Mouse (Mus musculus) telencephalon, adult 2 months (tissue): ENCODE measurements around the gene Elk3.
A peak's percentile ranks its signal among the peaks of the same experiment; 100 is the strongest.

Experiments used
- DNase-seq: peaks from one replicate; pipeline ENCODE4 v3.0.0-alpha.2; 2011; ENCODE audit warnings: low read depth, low spot score

Gene Elk3

DNA sequence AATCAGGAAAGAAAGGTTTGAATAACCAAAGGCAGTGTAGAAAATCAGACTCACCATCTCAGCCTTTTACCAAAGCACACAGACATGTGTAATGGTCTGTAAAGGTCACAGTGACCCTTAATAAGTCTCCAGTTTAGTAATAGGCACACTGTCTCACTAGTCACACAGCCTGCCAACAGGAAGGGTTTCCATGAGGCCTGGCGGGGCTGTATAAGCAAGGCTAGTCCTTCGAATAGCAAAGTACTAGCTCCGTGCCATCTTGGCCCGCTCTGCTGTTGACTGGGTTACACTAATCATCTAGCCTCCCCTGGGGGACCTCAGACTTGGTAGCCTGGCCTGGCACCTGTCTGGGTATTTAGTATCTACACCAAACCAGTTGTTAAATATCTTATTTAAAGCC, 20.6 kb upstream of the Elk3 start:
- no peak for DNase-seq

DNA sequence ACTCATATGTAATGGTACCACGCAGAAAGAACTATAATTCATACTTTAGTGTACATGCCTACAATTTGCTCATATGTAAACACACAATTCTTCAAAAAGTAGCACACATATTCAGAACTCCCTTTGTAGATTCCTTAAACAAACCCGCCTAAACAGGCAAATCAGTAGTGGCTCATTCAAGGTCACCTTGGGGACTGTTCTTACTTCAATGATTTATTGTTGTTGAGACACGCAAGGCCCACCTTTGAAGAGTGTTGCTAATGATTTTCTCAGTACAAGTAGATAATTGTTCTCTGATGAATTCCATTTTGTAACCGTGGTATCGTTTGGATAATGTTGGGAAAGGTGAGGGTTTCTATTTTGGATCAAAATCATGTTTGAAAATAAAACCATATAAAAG, 17.4 kb upstream of the Elk3 start:
- DNase-seq: no peak

DNA sequence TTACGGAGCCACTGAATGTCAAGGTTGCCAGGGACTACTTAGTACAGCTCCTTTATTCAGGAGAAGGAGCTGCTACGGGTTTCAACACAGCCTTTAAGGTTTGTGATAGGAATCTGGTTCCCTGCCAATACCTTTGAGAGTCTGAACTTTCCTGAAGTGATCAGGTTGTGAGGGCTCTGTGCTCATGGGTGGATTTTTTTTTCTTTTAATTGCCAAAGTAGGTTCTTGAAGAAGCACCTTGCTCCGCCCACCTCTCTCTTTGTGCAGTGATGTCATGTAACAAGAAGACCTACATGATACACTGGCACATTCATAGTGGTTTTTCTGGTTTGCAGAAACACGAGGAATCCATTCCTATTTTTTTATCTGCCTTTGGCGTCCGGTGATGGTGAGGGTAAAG, 16.3 kb upstream of the Elk3 start:
- DNase-seq: no peak

DNA sequence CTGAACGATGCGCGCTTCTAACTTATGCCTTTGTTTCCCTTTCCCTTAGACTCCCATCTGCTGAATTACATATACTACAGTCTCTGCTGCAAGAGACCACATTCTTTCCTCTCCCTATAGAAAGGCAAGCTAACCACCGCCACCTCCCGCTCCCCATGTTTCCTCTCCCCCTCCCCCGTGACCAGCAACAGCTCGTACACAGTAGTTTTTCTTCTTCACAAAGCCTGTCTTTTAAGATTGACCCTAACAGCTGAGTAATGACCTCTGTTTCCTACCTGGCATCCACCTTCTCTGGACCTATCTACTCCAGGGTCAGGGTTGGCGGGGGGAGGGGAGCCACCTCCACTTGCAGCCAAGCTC, 15.8 kb upstream of the Elk3 start:
- DNase-seq: no peak

DNA sequence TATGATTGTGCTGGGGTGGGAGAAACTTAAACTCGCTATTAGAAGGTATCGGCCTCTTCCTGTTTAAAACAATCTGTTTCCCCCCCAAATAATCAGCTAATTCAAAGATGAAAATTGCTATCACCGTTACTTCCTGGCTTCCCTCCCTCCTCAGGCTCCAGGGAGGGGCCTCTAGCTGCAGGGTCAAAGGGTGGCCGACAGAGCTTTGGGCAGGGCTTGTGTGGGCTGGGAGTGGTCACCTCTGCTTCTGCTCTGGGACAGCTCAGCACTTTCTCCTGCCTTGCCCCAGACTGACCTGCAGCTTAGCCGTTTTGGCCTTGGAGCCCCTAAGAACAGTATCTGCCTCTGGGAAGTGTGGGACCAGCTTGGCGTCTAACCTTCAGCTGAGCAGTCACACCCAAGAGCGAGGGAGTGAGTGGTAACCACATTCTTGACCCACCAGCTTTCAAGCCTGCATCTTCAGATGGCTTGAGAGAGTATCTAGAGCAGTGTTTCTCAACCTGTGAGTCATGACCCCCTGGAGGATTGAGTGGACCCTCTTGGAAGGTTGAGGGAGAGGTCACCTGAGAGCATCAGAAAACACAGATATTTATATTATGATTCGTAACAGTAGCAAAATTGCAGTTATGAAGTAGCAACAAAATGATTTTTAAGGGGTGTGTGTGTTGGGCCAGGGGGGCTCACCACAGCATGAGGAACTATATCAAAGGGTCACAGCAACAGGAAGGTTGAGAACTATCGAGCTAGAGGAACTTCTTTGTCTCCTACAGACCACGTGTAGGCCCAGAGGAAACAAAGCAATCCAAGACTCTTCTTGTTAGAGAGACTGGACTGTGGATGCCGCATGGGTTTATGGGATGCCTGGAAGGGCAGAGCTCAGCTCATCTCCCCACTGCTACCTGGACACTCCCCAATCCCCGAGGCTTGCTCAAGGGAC, 15.1 kb upstream of the Elk3 start:
- DNase-seq: no peak

DNA sequence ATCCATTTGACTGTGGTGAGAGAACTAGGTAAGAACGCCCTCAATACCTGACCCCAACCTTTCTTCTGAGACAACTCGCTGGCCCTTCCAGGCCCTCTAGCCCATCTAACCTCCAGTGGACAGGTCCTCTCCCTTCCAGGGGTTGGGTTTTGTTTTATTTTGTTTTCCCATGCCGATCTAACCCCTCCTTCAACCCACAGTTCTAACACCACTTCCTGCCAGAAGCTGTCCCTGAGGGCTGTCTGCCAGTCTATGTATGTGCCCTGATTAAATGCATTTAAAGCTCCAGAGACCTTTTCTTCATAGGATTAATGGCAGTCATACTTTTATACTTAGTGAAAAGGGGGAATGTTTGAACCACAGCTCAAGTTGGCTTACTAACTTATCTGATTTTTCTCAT, 14.4 kb upstream of the Elk3 start:
- DNase-seq: no peak

DNA sequence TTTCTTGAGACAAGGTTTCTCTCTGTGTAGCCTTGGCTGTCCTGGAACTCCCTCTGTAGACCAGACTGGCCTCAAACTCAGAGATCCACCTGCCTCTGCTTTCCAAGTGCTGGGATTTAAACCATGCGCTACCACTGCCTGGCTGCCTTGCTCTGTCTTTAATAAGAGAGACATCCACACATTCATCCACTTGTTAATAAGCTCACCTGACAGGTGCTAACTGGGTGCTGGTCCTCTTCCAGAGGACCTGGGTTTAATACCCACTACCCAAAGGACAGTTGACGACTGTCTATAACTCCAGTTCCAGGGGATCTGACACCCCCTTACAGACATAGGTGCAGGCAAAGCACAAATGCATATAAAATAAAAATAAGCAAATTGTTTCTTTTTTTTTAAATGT, 13.5 kb upstream of the Elk3 start:
- no peak for DNase-seq

DNA sequence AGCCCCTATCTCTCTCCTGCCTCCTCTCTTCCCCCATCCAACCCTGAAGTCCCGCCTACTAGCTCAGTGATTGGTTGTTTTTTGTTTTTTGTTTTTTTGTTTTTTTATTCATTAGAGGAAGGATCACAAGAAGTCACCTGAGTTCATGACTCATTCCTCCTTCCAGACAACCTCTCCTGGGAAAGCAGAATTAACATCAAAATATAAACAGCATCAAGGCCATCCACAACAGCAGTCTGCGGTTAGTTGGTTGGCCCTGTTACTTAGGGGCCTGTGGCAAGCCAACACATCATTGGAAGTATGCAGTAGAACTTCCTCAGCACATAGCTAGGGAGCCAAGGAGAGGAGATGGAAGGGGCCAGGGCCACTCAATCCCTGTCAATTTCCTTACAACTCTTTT, 12.7 kb upstream of the Elk3 start:
- DNase-seq: no peak

DNA sequence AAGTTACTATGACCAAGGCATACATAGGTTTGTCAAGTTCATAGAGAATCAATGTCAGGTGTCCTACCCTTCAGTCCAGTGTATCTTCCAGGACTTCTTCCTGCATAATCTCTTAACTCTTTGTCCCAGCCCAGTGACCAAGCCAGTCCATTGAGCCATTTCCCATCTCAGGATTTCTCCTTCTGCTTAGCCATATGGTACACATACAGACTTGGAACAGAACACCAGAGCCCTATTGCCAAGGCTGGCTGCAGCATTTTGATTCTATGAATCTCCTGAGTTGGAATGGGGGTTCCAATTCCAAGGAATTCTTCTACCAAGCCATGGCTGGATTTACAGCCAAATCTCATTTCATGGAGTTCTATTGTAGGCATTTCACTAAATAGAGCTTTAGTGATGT, 10.8 kb upstream of the Elk3 start:
- DNase-seq: no peak

DNA sequence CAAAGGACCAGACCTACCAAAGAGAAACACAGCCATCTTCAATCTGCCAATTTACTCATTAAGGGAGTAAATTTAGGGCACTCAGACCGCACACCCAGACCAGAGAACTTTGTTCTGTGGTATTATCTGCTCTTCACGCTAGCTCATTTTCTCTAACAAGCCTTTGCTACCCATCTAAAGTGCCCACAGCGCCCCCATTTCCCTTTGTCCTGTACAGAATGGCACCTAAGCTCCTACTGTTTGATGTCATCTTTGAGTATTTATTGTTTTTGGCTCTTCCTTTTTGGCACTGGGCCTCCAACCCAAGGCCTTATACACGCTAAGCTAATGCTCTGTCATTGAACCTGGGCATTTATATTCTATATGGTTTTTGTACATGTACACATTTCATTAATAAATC, 9.2 kb upstream of the Elk3 start:
- DNase-seq: no peak

DNA sequence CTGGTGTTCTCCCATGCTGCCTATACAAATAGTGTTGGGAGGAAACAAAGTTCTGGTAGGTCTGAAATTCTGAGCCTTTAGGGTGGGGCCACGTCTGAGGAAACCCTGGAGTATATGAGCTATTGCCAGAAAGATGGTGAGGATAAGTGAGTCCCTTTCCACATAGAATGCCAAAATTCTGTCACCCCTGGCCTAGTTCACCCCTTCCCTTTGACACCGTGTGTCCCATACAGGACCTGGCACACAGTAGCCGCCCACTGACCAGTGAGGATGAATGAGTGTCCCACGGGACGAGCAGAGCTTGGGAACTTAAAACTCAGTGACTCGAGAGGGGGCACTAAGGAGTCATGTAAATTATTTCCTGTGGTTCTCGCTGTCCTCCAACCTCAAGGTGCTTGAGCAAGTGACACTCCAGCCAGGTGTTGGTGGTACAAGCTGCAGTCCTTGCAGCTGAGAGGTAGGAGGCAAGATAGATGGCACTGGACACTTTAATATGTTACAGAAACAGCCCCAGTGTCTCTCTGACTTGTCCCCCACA, 8.7 kb upstream of the Elk3 start:
- DNase-seq: no peak

DNA sequence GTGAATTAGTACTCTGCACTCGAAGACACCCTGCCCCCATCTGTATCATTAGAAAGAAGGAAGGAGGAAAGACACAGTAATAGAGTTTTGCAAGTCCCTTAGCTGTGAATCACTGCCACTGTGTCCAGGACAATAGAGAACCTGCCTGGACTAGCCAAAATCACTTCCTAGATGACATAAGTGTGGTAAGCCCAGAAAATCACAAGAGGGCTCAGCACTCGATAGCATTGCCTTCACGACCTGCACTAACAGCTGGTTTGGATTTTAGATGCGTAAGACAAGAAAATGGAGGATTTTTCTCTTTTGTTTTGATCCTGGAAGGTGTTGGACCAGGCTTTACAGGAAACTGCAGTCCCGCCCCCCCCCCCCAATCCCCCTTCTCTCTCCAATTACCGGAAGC, 6.0 kb upstream of the Elk3 start:
- no peak for DNase-seq

DNA sequence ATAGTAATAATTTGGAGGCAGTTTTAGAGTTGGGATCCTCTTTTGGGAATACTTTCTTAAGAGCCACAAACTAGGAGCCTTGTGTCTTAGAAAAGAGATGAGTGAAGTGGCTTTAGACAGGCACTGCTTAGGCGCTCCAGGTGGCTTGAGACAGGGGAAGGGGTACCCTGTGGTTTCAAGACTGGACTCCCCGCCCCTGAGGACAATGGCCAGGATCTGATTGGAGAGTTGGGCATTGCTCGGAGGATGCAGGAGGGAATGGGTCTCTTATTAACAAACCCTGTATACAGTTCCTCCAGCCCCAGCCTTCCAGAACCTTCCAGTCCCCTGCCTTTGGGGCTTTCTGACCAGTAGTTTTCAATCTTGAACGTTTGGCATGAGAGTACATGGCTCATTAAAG, 641 bp upstream of the Elk3 start:
- DNase-seq: no peak

DNA sequence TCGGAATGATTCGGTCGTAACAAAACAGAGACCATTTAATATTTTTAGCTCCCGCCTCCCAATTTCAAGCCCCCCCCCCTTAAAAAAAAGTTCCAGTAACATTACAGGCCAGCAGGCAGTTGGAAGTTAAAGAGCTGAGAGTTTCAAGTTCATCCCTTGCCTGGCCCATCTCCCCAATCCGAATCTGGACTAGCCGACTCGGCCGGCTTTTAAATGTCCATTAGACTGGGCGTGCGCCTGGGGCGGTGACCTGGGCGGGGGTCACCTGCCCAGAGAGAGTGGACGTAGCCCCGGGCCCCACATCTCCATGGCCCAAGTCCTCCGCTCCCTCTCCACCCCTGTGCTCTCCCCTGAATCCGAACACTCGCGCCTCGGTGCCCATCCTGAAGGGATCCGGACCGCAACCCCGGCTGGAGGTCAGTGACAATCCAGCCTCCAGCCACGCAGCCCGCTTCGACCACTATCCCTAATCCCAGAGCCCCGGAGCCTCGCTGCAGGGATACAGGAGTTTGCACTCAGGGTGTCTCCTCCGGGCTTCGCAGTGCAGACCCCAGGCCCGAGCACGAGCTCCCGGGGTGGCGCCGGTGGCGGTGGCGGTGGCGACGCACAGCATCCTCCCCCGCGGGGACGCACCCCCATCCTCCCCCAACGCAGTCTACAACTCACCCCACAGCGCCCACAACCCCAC, 857 bp downstream of the Elk3 start:
- no peak for DNase-seq

DNA sequence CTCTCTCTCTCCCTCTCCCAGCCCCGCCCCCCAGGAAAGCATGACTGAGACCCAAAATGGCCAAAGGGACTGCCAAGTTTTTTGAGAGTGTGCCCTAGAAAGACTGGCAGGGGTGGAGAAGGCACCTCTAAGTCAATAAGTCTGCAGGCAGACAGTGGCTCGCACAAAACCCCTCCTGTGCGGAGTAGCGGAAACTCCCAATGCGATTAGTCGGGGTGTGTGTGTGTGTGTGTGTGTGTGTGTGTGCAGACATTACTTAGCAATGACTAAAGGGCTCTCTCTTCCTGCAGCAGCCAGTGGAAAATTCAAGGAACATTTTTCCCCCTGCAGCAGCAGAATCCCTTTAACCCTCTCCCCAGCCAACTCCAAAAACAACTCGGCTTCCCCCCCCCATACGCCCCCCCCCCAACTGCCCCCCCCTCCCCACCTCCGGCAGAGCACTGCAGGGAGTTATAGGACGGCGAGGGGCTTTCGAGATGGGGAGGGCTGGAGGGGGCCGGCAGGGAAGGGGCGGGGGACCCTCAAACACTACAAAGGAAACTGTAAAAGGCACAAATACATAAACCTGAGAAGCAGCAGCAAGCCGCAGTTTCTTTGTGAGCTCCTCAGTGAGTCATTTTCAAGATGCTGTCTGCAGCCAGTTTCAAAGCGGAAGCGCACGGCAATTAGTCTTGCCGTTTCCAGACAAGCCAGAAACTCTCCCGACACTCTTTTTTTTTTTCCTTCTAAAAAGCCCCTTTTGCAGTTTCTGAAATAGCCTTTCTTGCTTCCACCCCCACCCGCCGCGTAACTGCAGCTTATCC, 1.6 kb downstream of the Elk3 start:
- peak; percentile 67 for DNase-seq

DNA sequence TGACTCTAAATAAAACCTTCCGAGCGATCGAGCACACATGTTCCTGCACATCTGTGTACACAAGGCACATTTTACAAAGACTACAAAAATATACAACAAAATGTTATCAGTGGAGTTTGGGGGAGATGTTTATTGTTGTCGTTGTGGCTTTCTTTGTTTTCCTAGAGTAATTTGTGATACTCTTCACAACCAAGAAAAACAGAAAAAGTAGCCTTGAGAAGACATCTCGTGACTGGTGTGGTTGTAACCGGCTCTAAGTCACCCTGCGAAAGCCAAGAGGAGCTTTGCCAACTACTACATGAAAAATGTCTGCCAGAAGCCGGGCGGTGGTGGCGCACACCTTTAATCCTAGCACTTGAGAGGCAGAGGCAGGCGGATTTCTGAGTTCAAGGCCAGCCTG, 4.6 kb downstream of the Elk3 start:
- no peak for DNase-seq

DNA sequence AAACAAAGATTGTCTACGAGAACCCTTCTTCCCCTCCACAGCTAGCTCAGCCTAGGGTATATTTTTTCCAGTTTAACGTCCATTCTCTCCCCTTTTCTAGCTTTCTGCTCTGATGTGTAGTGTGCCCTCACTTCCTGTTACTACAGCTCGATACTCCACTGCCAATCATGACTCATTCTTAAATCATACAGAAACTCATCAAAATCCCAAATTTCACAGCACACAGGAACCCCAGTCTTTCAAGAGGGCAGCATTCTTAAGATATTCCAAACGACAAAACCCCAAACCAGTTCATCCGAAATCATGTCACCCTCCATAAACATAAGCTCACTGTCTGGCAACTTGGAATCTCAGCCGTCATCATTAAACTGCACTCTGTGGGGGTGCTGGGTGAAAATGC, 5.0 kb downstream of the Elk3 start:
- DNase-seq: no peak

DNA sequence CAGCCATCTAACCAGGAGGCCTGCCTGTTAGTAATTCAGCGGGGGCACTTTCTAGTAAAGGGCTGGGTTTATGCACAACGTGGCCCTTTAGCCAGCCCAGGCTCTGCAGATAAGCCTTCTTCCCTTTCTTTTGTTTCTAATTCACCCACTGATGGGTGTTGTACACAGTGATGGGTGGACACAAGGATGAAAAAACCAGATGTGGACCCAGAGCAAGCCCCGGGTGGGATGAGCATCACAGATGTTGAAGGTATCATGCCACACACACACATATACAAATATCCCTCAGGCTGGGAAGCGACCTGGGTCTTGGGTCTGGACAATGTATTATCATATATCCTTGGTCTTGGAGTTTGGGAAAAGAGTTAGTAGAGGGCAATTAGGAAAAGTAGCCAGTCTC, 7.7 kb downstream of the Elk3 start:
- no peak for DNase-seq

DNA sequence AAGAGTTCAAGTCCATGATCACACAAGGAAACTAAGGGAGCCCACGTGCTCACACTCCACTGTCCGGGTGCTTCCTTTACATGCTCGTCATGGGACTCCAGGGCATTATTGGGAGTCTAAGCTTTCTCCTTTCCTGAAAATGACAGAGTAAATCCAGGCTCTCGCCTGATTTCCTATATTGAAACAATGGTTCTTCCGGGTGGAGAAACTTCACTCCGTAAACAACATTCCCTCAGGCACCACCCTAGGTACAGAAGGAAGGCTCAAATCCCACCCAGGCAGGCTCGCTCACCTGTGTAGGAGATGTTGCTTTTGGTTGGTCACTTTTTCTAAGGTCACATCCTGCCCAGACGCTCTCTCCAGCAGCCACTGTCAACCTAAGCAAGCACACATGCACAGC, 9.1 kb downstream of the Elk3 start:
- no peak for DNase-seq

DNA sequence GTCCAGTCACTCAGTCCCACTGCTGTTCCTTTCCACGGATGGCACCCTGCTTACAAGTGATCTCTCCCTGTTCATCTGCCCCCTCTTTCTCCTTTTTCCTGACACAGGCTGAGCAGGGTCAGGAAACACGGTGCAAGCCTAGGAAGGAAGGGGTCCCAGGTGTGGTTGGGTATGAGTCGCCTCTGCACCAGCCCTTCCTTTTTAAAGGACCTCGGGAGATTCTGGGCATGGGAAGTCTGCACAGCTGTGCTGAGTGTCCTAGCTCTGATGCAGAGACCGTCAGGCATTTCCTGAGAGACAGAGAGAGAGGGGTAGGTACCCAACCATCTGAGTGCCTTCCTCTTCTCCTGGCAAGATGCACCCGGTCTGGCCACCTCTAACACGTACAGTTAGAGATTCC, 12.7 kb downstream of the Elk3 start:
- DNase-seq: no peak

DNA sequence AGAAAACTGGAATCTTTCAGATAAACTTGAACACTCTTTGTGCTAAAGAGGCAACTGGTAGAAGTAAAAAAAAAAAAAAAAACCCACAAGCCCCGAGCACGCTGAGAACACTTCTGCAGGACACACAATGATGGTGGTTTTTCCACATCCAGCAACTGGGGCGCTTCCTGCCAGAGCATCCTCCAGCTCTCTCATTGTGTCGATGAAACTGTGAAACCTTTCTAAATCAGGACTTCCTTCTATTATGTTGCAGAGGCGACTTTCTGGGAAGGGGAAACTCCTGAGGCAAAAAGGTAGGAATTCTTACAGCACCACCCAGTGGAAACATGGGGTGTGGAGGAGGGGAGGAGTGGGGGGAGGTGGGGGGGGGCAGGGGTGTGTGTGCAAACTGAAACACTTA, 13.2 kb downstream of the Elk3 start:
- no peak for DNase-seq

DNA sequence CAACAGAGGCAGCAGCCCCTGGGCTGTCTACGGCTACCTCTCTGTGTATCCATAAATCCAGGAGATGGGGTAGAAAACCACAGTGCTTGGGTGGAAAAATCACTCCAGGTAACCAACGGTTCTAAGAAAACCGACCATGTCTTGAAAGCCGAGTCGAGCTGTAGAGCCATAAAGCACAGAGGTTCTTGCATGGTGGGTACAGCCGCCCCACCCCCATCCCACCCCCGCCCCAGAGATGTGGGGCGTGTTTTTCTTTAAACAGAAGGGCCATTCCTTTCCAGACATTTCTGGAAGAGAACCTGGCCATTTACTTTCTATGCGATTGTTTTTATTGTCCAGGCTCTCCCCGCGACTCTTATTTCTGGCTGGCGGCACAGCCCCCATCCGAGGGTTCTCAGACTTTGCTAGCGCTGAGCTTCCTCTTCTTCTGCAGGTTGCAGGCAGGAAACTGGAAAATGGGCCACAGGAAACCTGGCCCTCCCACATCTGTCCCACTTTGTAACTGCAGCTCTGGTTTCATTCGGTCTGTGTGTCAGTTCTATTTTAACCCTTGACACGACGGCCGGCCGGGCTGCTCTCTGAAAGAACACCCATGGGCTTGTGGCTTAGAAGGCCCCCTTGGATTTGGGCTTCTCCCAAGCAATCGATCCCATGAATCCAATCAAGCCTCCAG, 16.3 kb downstream of the Elk3 start:
- no peak for DNase-seq
